In genomic region chr13:14065028-14065380, GRCm38 (mm10) we compare ENCODE assay signal across 7 mouse cellular contexts. TPM values are rescaled to one million over a fixed set of nuclear protein-coding genes. Genes with fewer than 3 reads are reported as not detected.
DNase-seq lines count a peak whose midpoint lies in the region; ATAC-seq and TF ChIP-seq lines count a peak whose summit lies in the region.

No protein-coding gene starts in this region.

- H3K36me3 ChIP-seq in lung, postnatal 0 days (ENCODE audit: insufficient read depth, low read length) = no peaks in the 10 kb centered on the region
- H3K36me3 ChIP-seq in limb, embryonic 12.5 days = peaks cover 30% of the 10 kb centered on the region
- no peaks in the 10 kb centered on the region for H3K36me3 ChIP-seq in stomach, embryonic 15.5 days

- no peak for TF ChIP-seq CTCF in lung, postnatal 0 days (IDR thresholded peaks at IDR 0.05)
- no peak for TF ChIP-seq CTCF in embryonic fibroblast, embryonic 13.5 days (IDR thresholded peaks at IDR 0.05; ENCODE audit: borderline replicate concordance, insufficient read depth, low read length)

- no peak for TF ChIP-seq EP300 in lung, postnatal 0 days (IDR thresholded peaks at IDR 0.05)

- no peaks in the 10 kb centered on the region for H3K27me3 ChIP-seq in lung, postnatal 0 days (replicated peaks; ENCODE audit: insufficient read depth, low read length)
- H3K27me3 ChIP-seq in limb, embryonic 12.5 days = no peaks in the 10 kb centered on the region
- H3K27me3 ChIP-seq in stomach, embryonic 15.5 days (replicated peaks) = no peaks in the 10 kb centered on the region

- DNase-seq in lung, postnatal 0 days (ENCODE audit: low spot score) = no peak
- no peak for DNase-seq in lung, postnatal 10 days
- DNase-seq in adrenal gland, postnatal 4 days (ENCODE audit: low spot score in 2 of 2) = no peak
- no peak for DNase-seq in spleen, postnatal 10 days (ENCODE audit: low spot score in 2 of 2)

- no peak for ATAC-seq in lung, postnatal 0 days
- no peak for ATAC-seq in limb, embryonic 12.5 days (ENCODE audit: insufficient number of reproducible peaks, insufficient read depth, low FRiP score, low TSS enrichment, low read depth)
- ATAC-seq in stomach, embryonic 15.5 days (ENCODE audit: insufficient read depth, low FRiP score, low read depth) = no peak

- H3K27ac ChIP-seq in lung, postnatal 0 days (ENCODE audit: low read length) = peak overlapping the region; percentile 97
- no peak overlapping the region for H3K27ac ChIP-seq in embryonic fibroblast, embryonic 13.5 days (ENCODE audit: insufficient read depth, low read length)
- peak overlapping the region; percentile 98; the same call in 1 of the 2 replicates for H3K27ac ChIP-seq in limb, embryonic 12.5 days
- H3K27ac ChIP-seq in stomach, embryonic 15.5 days = peak overlapping the region; percentile 99; the same call in 1 of the 2 replicates

- peak overlapping the region; percentile 84 for H3K4me2 ChIP-seq in lung, postnatal 0 days (replicated peaks; ENCODE audit: low read depth, low read length)
- peak overlapping the region; percentile 79 for H3K4me2 ChIP-seq in limb, embryonic 12.5 days
- H3K4me2 ChIP-seq in stomach, embryonic 15.5 days = peak overlapping the region; percentile 64

- no peaks in the 10 kb centered on the region for H3K9me3 ChIP-seq in lung, postnatal 0 days (ENCODE audit: low read length)
- H3K9me3 ChIP-seq in limb, embryonic 12.5 days = no peaks in the 10 kb centered on the region
- no peaks in the 10 kb centered on the region for H3K9me3 ChIP-seq in stomach, embryonic 15.5 days

- H3K9ac ChIP-seq in lung, postnatal 0 days (replicated peaks; ENCODE audit: low read depth) = peak overlapping the region; percentile 93
- peak overlapping the region; percentile 99 for H3K9ac ChIP-seq in limb, embryonic 12.5 days (replicated peaks)
- peak overlapping the region; percentile 94; the same call in 1 of the 2 replicates for H3K9ac ChIP-seq in stomach, embryonic 15.5 days

- peaks cover 6% of the 10 kb centered on the region; the same call in 1 of the 2 replicates for H3K4me1 ChIP-seq in lung, postnatal 0 days (ENCODE audit: insufficient read depth, low read depth, low read length)
- H3K4me1 ChIP-seq in embryonic fibroblast, embryonic 13.5 days (ENCODE audit: control insufficient read depth, insufficient read depth, low read length) = no peaks in the 10 kb centered on the region; the same call in 1 of the 2 replicates
- H3K4me1 ChIP-seq in limb, embryonic 12.5 days (replicated peaks) = peaks cover 14% of the 10 kb centered on the region
- H3K4me1 ChIP-seq in stomach, embryonic 15.5 days = 0 out of 2 replicates have a peak, but pooled peaks cover 3% of the 10 kb centered on the region

- peak overlapping the region; percentile 98 for H3K4me3 ChIP-seq in lung, postnatal 0 days (ENCODE audit: low read depth, low read length)
- peak overlapping the region; percentile 58 for H3K4me3 ChIP-seq in embryonic fibroblast, embryonic 13.5 days (ENCODE audit: insufficient read depth, low read length)
- H3K4me3 ChIP-seq in limb, embryonic 12.5 days (replicated peaks) = peak overlapping the region; percentile 100
- peak overlapping the region; percentile 99 for H3K4me3 ChIP-seq in stomach, embryonic 15.5 days (replicated peaks)

- WGBS in lung, postnatal 0 days = 9% methylated on average over 9 of the region's 9 CpGs
- 16% methylated on average over 9 of the region's 9 CpGs for WGBS in limb, embryonic 12.5 days
- 14% methylated on average over 9 of the region's 9 CpGs for WGBS in stomach, embryonic 15.5 days

- no peak for TF ChIP-seq POLR2A in embryonic fibroblast, embryonic 13.5 days (IDR thresholded peaks at IDR 0.05; ENCODE audit: low read depth, low read length)

RNA-seq across cellular contexts. Expression of gene Ggps1, which starts 1.7 kb away (rescaled TPM):
- polyA plus RNA-seq in lung, postnatal 0 days (2015; fragmentation: Nextera tagmentation; extraction: Ambion mirVana) = 33.7 and 34.5 TPM in 2 replicates
- polyA plus RNA-seq in embryonic fibroblast, embryonic 13.5 days (2011; ENCODE audit: insufficient read length, low read depth, missing spikeins) = 48.3 and 60.4 TPM in 2 replicates
- polyA plus RNA-seq in limb, embryonic 12.5 days (2016; fragmentation: Nextera tagmentation; extraction: Ambion mirVana) = 60.0 and 60.5 TPM in 2 replicates
- 44.1 and 46.1 TPM in 2 replicates for polyA plus RNA-seq in stomach, embryonic 15.5 days (2015; fragmentation: Nextera tagmentation; extraction: Ambion mirVana)
- total RNA-seq in adrenal gland, postnatal 4 days (2021) = 10 to 100 TPM; 41.8 to 45.9 TPM

RNA-seq across cellular contexts. Expression of gene Arid4b, which starts 2.0 kb away (rescaled TPM):
- 60.3 and 67.9 TPM in 2 replicates for polyA plus RNA-seq in lung, postnatal 0 days (2015; fragmentation: Nextera tagmentation; extraction: Ambion mirVana)
- 36.9 and 41.9 TPM in 2 replicates for polyA plus RNA-seq in embryonic fibroblast, embryonic 13.5 days (2011; ENCODE audit: insufficient read length, low read depth, missing spikeins)
- polyA plus RNA-seq in limb, embryonic 12.5 days (2016; fragmentation: Nextera tagmentation; extraction: Ambion mirVana) = 96.8 and 97.5 TPM in 2 replicates
- 61.6 and 63.3 TPM in 2 replicates for polyA plus RNA-seq in stomach, embryonic 15.5 days (2015; fragmentation: Nextera tagmentation; extraction: Ambion mirVana)
- 10 to 100 TPM; 42.0 to 45.9 TPM for total RNA-seq in adrenal gland, postnatal 4 days (2021)

RNA-seq across cellular contexts. Expression of gene Tbce, which starts 25.6 kb away (rescaled TPM):
- 37.1 and 38.0 TPM in 2 replicates for polyA plus RNA-seq in lung, postnatal 0 days (2015; fragmentation: Nextera tagmentation; extraction: Ambion mirVana)
- 65.9 and 79.8 TPM in 2 replicates for polyA plus RNA-seq in embryonic fibroblast, embryonic 13.5 days (2011; ENCODE audit: insufficient read length, low read depth, missing spikeins)
- 58.3 and 61.8 TPM in 2 replicates for polyA plus RNA-seq in limb, embryonic 12.5 days (2016; fragmentation: Nextera tagmentation; extraction: Ambion mirVana)
- 52.2 and 57.9 TPM in 2 replicates for polyA plus RNA-seq in stomach, embryonic 15.5 days (2015; fragmentation: Nextera tagmentation; extraction: Ambion mirVana)
- total RNA-seq in adrenal gland, postnatal 4 days (2021) = 10 to 100 TPM; 62.0 to 63.5 TPM
